Mouse (Mus musculus): ENCODE data around the gene Fam131c. TPM values are rescaled to one million over a fixed set of nuclear protein-coding genes. Genes with fewer than 3 reads are reported as not detected.

The Fam131c gene
- total and polyA plus RNA-seq, 3 experiments: not detected

DNA sequence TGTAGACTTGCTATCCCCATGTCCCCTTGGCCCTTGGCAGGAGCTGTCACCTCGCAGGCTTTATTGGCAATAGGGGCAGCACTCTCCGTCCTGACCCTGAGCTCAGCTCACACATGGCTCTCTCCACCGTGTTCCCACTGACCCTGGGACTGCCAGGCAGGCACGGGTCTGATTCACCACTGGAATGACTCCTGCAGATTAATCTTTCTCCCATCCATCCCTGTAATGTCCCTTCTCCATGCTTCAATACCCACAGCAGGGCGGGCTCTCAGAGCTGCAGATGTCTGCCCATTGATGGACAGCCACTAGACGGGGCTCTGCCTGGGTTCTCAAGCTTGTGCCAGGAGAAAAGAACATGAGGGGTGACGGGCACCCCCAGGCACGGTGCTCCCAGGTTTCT lies 2.9 kb upstream of the Fam131c start:
- TF ChIP-seq MAFK (IDR thresholded peaks at IDR 0.05; ENCODE audit: insufficient replicate concordance, low read length) (no peak), CTCF (conservative IDR thresholded peaks at IDR 0.05 in 1 of 2, IDR thresholded peaks at IDR 0.05 in 1 of 2; ENCODE audit: low read depth in 2 of 2, low read length in 2 of 2) (no peak)
- Histone ChIP-seq H3K79me2 (replicated peaks; ENCODE audit: control insufficient read depth, extremely low read depth, insufficient read depth, poor library complexity, severe bottlenecking) (no peaks in the 10 kb centered on the region), H3K27me3 (replicated peaks) (peaks cover 90% of the 10 kb centered on the region), H3K4me2 (ENCODE audit: insufficient read depth, low read depth, poor library complexity, severe bottlenecking) (no peak overlapping the region), H3K27ac (ENCODE audit: insufficient read depth, low read depth) (no peak overlapping the region), H3K9me3 (replicated peaks; ENCODE audit: low read length) (no peaks in the 10 kb centered on the region), H3K4me3 (replicated peaks in 1 of 3; ENCODE audit: low read depth in 2 of 3, low read length in 2 of 3, poor library complexity in 1 of 3) (no peak overlapping the region), H3K4me1 (ENCODE audit: control insufficient read depth in 1 of 2, insufficient read depth in 2 of 2) (peaks cover 6 to 7% of the 10 kb centered on the region in 2 experiments; a peak in 3 of 4 replicates), H3K36me3 (replicated peaks in 1 of 2; ENCODE audit: control insufficient read depth in 1 of 2, insufficient read depth in 1 of 2, low read length in 1 of 2) (no peaks in the 10 kb centered on the region), H3K9ac (ENCODE audit: insufficient read depth, low read depth) (no peak overlapping the region)
- in situ Hi-C loops (cut with MboI; ENCODE audit: low pct_ligation_motif_present, low pct_unique_long_range_greater_than_20kb, low sequenced_read_pairs) (loop anchor here (10.0 kb wide), 1 partner anchor 220 kb away; the partner anchor contains the start of gene Fbxo42), dilution Hi-C loops (cut with MboI; ENCODE audit: extremely low pct_ligation_motif_present, extremely low pct_unique_long_range_greater_than_20kb, low sequenced_read_pairs) (no loop called here)
- no peak for DNase-seq (ENCODE audit: extremely low read depth)

DNA sequence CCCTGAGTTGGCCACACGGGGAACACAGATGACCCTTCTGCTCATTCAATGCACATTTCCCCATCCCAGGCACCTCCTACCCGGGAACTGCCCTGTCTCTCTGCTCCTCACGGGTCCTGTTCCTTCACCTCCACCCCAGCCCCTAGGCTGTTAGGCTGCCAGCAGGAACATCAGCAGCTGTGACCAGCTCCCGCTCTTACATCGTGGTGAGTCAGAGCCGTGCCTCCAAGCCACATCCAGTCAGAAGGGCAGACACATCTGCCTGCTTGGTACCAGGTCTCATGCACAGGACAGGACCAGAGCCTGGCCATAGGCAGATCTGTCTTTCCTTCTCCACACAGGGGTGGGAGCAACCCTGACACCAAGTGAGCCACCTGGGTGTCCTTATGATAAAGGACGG lies 2.1 kb upstream of the Fam131c start:
- DNase-seq (ENCODE audit: extremely low read depth): no peak
- Histone ChIP-seq H3K9me3 (replicated peaks; ENCODE audit: low read length) (no peaks in the 10 kb centered on the region), H3K27me3 (replicated peaks) (peaks cover 90% of the 10 kb centered on the region), H3K27ac (ENCODE audit: insufficient read depth, low read depth) (no peak overlapping the region), H3K9ac (ENCODE audit: insufficient read depth, low read depth) (no peak overlapping the region), H3K4me3 (replicated peaks in 1 of 3; ENCODE audit: low read depth in 2 of 3, low read length in 2 of 3, poor library complexity in 1 of 3) (no peak overlapping the region), H3K36me3 (replicated peaks in 1 of 2; ENCODE audit: control insufficient read depth in 1 of 2, insufficient read depth in 1 of 2, low read length in 1 of 2) (no peaks in the 10 kb centered on the region), H3K4me1 (ENCODE audit: control insufficient read depth in 1 of 2, insufficient read depth in 2 of 2) (peaks cover 6 to 7% of the 10 kb centered on the region in 2 experiments; a peak in 3 of 4 replicates), H3K79me2 (replicated peaks; ENCODE audit: control insufficient read depth, extremely low read depth, insufficient read depth, poor library complexity, severe bottlenecking) (no peaks in the 10 kb centered on the region), H3K4me2 (ENCODE audit: insufficient read depth, low read depth, poor library complexity, severe bottlenecking) (no peak overlapping the region)
- TF ChIP-seq POLR2AphosphoS2 (IDR thresholded peaks at IDR 0.05; ENCODE audit: low read depth, low read length) (no peak), JUND (conservative IDR thresholded peaks at IDR 0.05; ENCODE audit: low read depth, low read length) (no peak), CTCF (conservative IDR thresholded peaks at IDR 0.05 in 1 of 2, IDR thresholded peaks at IDR 0.05 in 1 of 2; ENCODE audit: low read depth in 2 of 2, low read length in 2 of 2) (no peak), HCFC1 (IDR thresholded peaks at IDR 0.05; ENCODE audit: low read depth, low read length) (no peak), MEF2A (IDR thresholded peaks at IDR 0.05; ENCODE audit: borderline replicate concordance, low read depth, low read length) (no peak)
- dilution Hi-C loops (cut with MboI; ENCODE audit: extremely low pct_ligation_motif_present, extremely low pct_unique_long_range_greater_than_20kb, low sequenced_read_pairs) (no loop called here), in situ Hi-C loops (cut with MboI; ENCODE audit: low pct_ligation_motif_present, low pct_unique_long_range_greater_than_20kb, low sequenced_read_pairs) (loop anchor here (10.0 kb wide), 1 partner anchor 221 kb away; the partner anchor contains the start of gene Fbxo42)

DNA sequence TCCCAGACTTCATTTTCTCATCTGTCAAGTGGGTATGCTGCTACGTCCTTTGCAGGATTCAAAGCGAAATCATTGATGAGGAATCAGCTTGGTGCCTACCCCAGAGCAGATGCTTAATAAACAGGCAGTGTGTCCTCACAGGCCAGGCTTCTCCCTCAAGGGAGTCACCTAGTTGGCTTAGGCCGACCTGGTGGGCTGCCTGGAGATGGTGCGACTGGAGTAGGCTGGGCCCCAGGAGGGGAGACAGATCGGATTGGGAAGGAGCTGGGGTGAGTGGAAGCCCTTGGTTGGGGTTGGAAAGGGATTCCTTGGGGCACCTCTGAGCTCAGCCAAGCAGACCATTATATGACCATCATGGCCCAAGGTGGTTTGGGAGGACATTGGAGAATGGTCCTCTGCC lies 4.4 kb downstream of the Fam131c start:
- Histone ChIP-seq H3K4me2 (ENCODE audit: insufficient read depth, low read depth, poor library complexity, severe bottlenecking) (no peak overlapping the region), H3K4me1 (ENCODE audit: control insufficient read depth in 1 of 2, insufficient read depth in 2 of 2) (peaks cover 6 to 12% of the 10 kb centered on the region in 2 experiments), H3K27me3 (replicated peaks) (peaks cover 78% of the 10 kb centered on the region), H3K4me3 (replicated peaks in 1 of 3; ENCODE audit: low read depth in 2 of 3, low read length in 2 of 3, poor library complexity in 1 of 3) (no peak overlapping the region), H3K36me3 (replicated peaks in 1 of 2; ENCODE audit: control insufficient read depth in 1 of 2, insufficient read depth in 1 of 2, low read length in 1 of 2) (no peaks in the 10 kb centered on the region), H3K27ac (ENCODE audit: insufficient read depth, low read depth) (no peak overlapping the region), H3K79me2 (replicated peaks; ENCODE audit: control insufficient read depth, extremely low read depth, insufficient read depth, poor library complexity, severe bottlenecking) (no peaks in the 10 kb centered on the region), H3K9ac (ENCODE audit: insufficient read depth, low read depth) (no peak overlapping the region), H3K9me3 (replicated peaks; ENCODE audit: low read length) (peaks cover 8% of the 10 kb centered on the region)
- in situ Hi-C loops (cut with MboI; ENCODE audit: low pct_ligation_motif_present, low pct_unique_long_range_greater_than_20kb, low sequenced_read_pairs): no loop called here
- dilution Hi-C loops (cut with MboI; ENCODE audit: extremely low pct_ligation_motif_present, extremely low pct_unique_long_range_greater_than_20kb, low sequenced_read_pairs): no loop called here
- TF ChIP-seq PAX5 (IDR thresholded peaks at IDR 0.05; ENCODE audit: low read length): no peak
- TF ChIP-seq RCOR1 (conservative IDR thresholded peaks at IDR 0.05; ENCODE audit: low read depth, low read length): no peak
- TF ChIP-seq MYC (IDR thresholded peaks at IDR 0.05; ENCODE audit: low read depth, low read length): no peak
- no peak for TF ChIP-seq JUND (conservative IDR thresholded peaks at IDR 0.05; ENCODE audit: low read depth, low read length)
- TF ChIP-seq USF1 (IDR thresholded peaks at IDR 0.05; ENCODE audit: low read depth, low read length): no peak
- TF ChIP-seq TBP (conservative IDR thresholded peaks at IDR 0.05; ENCODE audit: low read depth, low read length): no peak
- no peak for DNase-seq (ENCODE audit: extremely low read depth)

All from CH12.LX (cell line).